Mouse (Mus musculus) cerebellum, postnatal 14 days (tissue): ENCODE measurements around the gene Cdc73.
A peak's percentile ranks its signal among the peaks of the same experiment; 100 is the strongest.
"Not testable (repeated sequence)": the region's sequence is repeated elsewhere in the genome, so short reads cannot be mapped to it uniquely, and the experiment has no call there.

Source experiments
- DNase-seq, 2 experiments: peaks; one replicate each; pipeline ENCODE4 v3.0.0; 2021; ENCODE audit warnings: mixed read lengths in 2 of 2

Gene Cdc73

DNA sequence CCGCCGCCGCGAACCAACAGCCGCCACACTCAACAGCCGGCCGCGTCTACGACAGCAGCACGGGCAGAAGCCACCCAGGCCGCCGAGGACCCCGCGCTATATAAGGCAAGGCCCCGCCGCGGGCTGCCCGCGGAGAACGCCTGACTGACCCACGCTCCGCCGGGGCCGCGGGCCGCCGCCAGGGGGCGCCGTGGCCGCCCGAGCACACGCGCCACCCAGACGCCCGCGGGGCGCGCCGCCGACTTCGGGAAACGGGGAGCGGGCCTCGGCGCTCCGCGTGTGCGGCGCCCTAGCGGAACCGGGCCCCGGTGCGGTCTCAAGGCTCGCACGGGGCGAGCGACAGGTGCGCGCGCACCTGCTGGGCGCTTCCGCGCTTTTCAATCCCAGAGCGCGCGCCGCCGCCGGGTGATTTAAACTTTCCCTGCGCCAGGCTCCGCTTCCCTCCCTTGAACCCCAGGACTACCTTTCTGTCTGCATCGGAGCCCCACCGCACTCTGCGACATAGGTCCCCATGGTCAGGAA, at the start of gene Cdc73:
Gene Cdc73 (minus strand): TSS at position 153 of the 522 bp plus-strand sequence.
- DNase-seq: peak; percentile 92 to 95

- no peak for DNase-seq
Observed at GRCm38 (mm10) chr1:143745871-143746270, 43.2 kb upstream of the Cdc73 start.

DNA sequence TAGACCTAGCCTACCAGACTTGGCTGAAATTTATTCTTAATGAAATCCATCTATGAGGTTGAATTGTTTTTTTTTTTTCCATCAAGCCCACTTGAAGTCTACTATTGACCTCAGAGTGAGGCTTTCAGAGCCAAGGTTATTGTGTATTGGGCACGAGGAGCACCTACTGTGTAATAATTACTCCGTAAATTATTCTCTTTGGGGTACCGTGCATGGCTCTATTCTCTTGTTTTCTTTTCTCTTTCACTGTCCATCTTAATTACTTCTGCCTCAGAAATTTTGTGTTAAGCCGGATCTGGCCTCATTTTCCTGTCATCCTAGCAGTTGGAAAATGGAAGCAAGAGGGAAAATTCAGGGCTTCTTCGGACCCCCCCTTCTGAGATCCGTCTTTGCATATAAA, 39.5 kb upstream of the Cdc73 start:
- no peak for DNase-seq

DNA sequence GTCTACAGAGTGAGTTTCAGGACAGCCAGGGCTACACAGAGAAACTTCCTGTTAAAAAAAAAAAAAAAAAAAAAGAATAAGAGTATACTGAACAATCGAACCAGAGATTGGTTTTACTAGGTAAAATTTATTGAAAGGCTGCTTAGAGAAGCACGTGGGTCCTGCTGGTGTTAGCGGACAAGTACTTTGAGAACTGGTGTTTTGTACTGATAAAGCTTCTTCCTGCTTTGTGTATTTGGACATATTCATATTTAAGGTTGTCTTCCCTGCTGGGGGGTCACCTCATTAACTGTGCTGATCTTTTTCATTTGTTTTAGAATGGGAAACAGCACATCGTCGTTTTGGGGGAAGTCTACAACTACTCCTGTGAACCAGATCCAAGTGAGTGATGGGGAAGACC, 38.6 kb upstream of the Cdc73 start:
- DNase-seq: no peak

GRCm38 (mm10) chr1:143740581-143740980, 37.9 kb upstream of the Cdc73 start:
- DNase-seq: peak; percentile 57 to 61

DNA sequence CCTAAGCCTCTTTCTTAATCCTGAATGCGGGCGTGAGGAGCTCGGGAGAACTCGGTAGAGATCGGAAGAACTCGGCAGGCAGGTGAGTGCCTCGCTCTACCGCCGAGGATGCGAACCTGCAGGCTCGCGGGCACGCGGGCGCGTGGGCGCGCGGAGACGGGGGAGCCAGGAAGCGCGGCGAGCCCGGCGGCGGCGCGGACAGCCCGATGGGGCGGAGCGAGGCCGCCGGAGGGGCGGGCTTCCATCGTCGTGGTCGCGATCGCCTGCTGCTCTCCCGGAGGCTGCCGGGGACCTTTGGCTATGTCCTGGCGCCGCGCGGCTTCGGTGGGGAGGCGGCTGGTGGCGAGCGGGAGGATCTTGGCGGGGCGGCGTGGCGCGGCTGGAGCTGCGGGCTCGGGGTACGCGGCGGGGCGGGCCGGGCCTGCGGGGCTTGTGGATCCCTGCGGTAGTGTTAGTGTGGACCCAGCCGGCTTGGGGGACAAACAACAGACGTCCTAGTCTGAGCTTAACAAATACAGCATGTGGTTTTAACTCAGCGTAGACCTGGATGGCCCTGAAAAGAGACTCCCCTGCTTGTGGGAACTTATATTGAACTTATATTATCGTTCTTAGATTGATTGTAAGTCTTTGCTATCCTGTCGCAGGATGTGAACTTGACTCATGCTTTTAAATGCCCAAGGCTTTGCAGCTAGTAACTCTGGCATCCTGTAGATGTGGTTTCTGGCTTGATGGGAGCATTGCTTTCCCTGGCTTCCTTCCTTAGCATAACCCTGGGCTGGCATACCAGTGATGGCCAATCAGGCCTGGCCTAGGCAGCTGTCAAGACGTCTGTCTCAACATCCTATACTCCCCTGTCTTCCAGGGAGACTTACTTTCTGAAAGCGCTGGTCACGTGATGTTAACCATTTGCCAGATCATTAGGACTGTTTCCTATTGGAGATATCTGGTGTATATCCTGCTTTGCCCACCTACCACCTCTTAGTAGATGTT, 37.0 kb upstream of the Cdc73 start:
- peak; percentile 97 to 98 for DNase-seq

GRCm38 (mm10) chr1:143738811-143739210, 36.1 kb upstream of the Cdc73 start:
- DNase-seq: no peak

DNA sequence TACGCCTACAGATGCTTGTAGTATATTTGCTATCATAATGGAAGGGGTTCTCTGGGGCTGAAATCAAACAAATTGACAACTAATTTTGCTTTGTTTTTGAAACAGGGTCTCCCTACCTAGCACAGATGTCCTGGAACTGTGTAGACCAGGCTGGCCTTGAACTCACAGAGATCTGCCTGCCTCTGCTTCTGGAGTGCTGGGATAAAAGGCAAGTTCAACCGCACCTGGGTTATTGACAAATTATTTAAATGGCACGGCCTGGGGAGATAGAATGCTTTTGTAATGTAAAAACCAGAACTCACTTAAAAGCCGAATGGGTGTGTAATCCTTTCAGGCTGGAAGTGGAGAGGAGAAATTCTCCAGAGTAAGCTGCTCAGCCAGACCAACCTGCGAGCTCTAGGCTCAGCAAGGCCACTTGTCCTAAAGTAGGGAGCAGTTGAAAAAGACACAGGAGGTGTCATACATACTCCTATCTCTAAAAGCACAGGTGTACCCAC, 31.3 kb upstream of the Cdc73 start:
- no peak for DNase-seq

- DNase-seq: no peak
Observed at GRCm38 (mm10) chr1:143731691-143732090, 29.0 kb upstream of the Cdc73 start.

DNA sequence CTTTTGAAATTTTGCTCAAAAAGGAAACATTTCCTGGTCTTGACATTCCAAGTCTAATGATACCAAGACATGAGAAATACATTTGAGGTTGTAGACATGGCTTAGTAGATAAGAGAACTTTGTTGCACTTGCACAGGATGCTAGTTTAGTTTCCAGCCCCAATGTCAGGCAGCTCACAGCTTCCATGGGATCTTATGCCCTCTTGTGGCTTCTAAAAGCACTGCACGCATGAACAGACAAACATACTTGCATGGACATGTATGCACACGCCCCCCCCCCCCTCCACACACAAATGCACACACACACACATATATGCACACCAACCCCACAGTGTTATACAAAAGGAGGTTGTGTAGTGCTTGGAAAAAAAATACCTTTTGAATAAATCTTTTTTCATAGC, 28.2 kb upstream of the Cdc73 start:
- DNase-seq: peak in 1 of 2 experiments; percentile 29

- DNase-seq: no peak
Observed at GRCm38 (mm10) chr1:143727701-143728445, 25.2 kb upstream of the Cdc73 start.

- DNase-seq: no peak
Observed at GRCm38 (mm10) chr1:143724456-143725064, 21.9 kb upstream of the Cdc73 start.

DNA sequence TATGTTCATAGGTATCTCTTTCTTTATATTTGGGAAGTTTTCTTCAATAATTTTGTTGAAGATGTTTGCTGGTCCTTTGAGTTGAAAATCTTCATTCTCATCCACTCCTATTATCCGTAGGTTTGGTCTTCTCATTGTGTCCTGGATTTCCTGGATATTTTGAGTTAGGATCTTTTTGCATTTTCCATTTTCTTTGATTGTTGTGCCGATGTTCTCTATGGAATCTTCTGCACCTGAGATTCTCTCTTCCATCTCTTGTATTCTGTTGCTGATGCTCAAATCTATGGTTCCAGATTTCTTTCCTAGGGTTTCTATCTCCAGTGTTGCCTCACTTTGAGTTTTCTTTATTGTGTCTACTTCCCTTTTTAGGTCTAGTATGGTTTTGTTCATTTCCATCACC, 13.3 kb upstream of the Cdc73 start, which contains the start of gene Glrx2:
Gene Glrx2 (plus strand): TSS at position 301 of the 400 bp plus-strand sequence.
- not testable (repeated sequence) for DNase-seq

GRCm38 (mm10) chr1:143710627-143710976, 7.9 kb upstream of the Cdc73 start:
- no peak for DNase-seq

GRCm38 (mm10) chr1:143709966-143710626, 7.4 kb upstream of the Cdc73 start:
- DNase-seq: no peak

DNA sequence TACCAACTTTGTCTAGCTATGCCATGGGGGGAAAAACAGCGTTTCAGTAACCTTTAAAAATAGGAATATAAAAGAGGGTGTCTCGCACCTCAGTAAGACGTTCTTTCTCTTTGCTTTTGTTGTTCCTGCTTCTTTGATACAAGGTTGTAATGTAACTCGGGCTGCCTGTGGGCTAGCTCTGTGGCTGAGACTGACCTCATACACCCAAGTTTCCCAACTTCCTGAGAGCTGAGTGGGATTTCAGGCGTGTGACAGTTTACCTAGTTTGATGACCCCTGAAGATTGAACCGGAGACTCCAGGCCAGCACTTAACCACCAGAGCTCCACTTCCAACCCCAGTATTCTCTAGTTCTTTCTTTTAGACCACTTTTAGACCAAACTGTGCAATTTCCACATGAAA, 5.7 kb upstream of the Cdc73 start:
- DNase-seq: no peak

DNA sequence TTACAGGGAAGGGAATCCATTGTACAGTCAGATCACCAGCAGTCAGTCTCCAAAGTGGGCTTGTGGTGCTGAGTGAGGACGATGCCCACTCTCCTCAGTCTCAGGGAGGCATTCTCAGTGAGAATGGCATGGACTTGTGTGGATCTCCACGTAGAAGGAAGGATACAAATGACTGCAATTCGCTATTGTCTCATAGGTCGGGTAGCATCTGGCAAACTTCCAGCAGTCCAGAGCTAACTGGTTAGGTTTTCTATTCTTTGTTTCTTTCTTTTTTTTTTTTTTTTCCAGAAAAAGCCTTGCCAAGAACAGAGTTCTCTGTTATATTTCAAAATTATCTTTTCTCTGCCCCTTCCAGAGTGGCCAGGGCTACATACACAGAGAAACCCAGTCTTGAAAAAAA, 4.3 kb upstream of the Cdc73 start:
- peak in 1 of 2 experiments; percentile 12 for DNase-seq

- DNase-seq: peak; percentile 52 to 65
Observed at GRCm38 (mm10) chr1:143702141-143702740, 452 bp downstream of the Cdc73 start.

DNA sequence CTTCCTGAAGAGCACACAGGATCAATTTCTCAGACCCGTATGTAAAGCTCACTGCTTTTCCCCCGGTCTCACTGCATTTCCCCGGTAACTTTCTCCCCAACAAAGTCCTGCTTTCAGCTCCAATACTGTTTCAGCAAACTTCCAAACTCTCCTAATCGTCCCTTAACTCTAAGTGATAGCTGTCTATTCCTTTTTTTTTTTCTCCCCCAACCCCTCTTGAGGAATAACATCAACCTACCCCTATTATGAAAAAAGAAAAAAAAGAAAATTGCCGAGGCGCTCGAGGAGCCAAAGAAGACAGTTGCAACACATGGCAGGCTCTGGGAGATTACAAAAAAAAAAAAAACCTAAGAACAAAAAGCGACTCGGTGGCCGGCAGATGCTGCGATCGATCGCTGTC, 957 bp downstream of the Cdc73 start:
- no peak for DNase-seq

GRCm38 (mm10) chr1:143684849-143685248, 17.8 kb downstream of the Cdc73 start:
- no peak for DNase-seq

GRCm38 (mm10) chr1:143681108-143681507, 21.6 kb downstream of the Cdc73 start:
- peak; percentile 95 to 97 for DNase-seq
